Mouse (Mus musculus): ENCODE data around the gene Ankra2. TPM values are rescaled to one million over a fixed set of nuclear protein-coding genes. Genes with fewer than 3 reads are reported as not detected.

The Ankra2 gene
- polyA plus RNA-seq, 1 experiment from 2014 or later: 26.6 TPM

- DNase-seq (ENCODE audit: low spot score): no peak
- WGBS: 83% methylated on average over 5 of the region's 5 CpGs
Observed at GRCm38 (mm10) chr13:98279686-98280085, 16.8 kb downstream of the Ankra2 start, which contains the start of gene Gm21976. TSS of gene Gm21976 (plus strand) at chr13:98279887.

GRCm38 (mm10) chr13:98280990-98281650 lies 18.2 kb downstream of the Ankra2 start:
- Histone ChIP-seq H3K4me2 (ENCODE audit: low read depth, low read length) (no peak overlapping the region), H3K27ac (replicated peaks; ENCODE audit: low read depth, low read length) (no peak overlapping the region), H3K4me3 (ENCODE audit: low read depth, low read length) (no peak overlapping the region), H3K36me3 (ENCODE audit: control insufficient read depth, insufficient read depth, low read length) (no peaks in the 10 kb centered on the region), H3K4me1 (ENCODE audit: control insufficient read depth, insufficient read depth, low read length) (no peaks in the 10 kb centered on the region), H3K27me3 (replicated peaks; ENCODE audit: control insufficient read depth, insufficient read depth, low read length) (no peaks in the 10 kb centered on the region), H3K9ac (ENCODE audit: low read depth, low read length) (no peak overlapping the region), H3K9me3 (ENCODE audit: control insufficient read depth, low read length) (no peaks in the 10 kb centered on the region)
- WGBS: 71% methylated on average over 12 of the region's 12 CpGs
- DNase-seq (ENCODE audit: low spot score): no peak
- ATAC-seq (ENCODE audit: low read depth): no peak

More at GRCm38 (mm10) chr13:98279686-98280085, 16.8 kb downstream of the Ankra2 start, which contains the start of gene Gm21976:
- Histone ChIP-seq H3K9me3 (ENCODE audit: control insufficient read depth, low read length) (no peaks in the 10 kb centered on the region), H3K27ac (replicated peaks; ENCODE audit: low read depth, low read length) (no peak within 1 kb of the TSS), H3K4me1 (ENCODE audit: control insufficient read depth, insufficient read depth, low read length) (no peaks in the 10 kb centered on the region), H3K36me3 (ENCODE audit: control insufficient read depth, insufficient read depth, low read length) (peaks cover 7% of the 10 kb centered on the region), H3K4me2 (ENCODE audit: low read depth, low read length) (no peak within 1 kb of the TSS), H3K9ac (ENCODE audit: low read depth, low read length) (no peak within 1 kb of the TSS), H3K4me3 (ENCODE audit: low read depth, low read length) (no peak within 1 kb of the TSS), H3K27me3 (replicated peaks; ENCODE audit: control insufficient read depth, insufficient read depth, low read length) (no peaks in the 10 kb centered on the region)
- no peak for ATAC-seq (ENCODE audit: low read depth)

GRCm38 (mm10) chr13:98290719-98291118 lies 27.8 kb downstream of the Ankra2 start:
- no peak overlapping the region for H3K4me3 ChIP-seq (ENCODE audit: low read depth, low read length)

GRCm38 (mm10) chr13:98291712-98292111 lies 28.8 kb downstream of the Ankra2 start:
- Histone ChIP-seq H3K4me1 (ENCODE audit: control insufficient read depth, insufficient read depth, low read length) (no peaks in the 10 kb centered on the region), H3K9ac (ENCODE audit: low read depth, low read length) (no peak overlapping the region), H3K4me2 (ENCODE audit: low read depth, low read length) (no peak overlapping the region), H3K36me3 (ENCODE audit: control insufficient read depth, insufficient read depth, low read length) (no peaks in the 10 kb centered on the region), H3K4me3 (ENCODE audit: low read depth, low read length) (no peak overlapping the region), H3K27ac (replicated peaks; ENCODE audit: low read depth, low read length) (no peak overlapping the region), H3K27me3 (replicated peaks; ENCODE audit: control insufficient read depth, insufficient read depth, low read length) (no peaks in the 10 kb centered on the region), H3K9me3 (ENCODE audit: control insufficient read depth, low read length) (no peaks in the 10 kb centered on the region)
- DNase-seq (ENCODE audit: low spot score) (no peak), ATAC-seq (ENCODE audit: low read depth) (no peak)
- 74% methylated on average over 8 of the region's 8 CpGs for WGBS

More at GRCm38 (mm10) chr13:98290719-98291118, 27.8 kb downstream of the Ankra2 start:
- Histone ChIP-seq H3K36me3 (ENCODE audit: control insufficient read depth, insufficient read depth, low read length) (no peaks in the 10 kb centered on the region), H3K4me2 (ENCODE audit: low read depth, low read length) (no peak overlapping the region), H3K4me1 (ENCODE audit: control insufficient read depth, insufficient read depth, low read length) (no peaks in the 10 kb centered on the region), H3K27ac (replicated peaks; ENCODE audit: low read depth, low read length) (no peak overlapping the region), H3K9ac (ENCODE audit: low read depth, low read length) (no peak overlapping the region), H3K9me3 (ENCODE audit: control insufficient read depth, low read length) (no peaks in the 10 kb centered on the region), H3K27me3 (replicated peaks; ENCODE audit: control insufficient read depth, insufficient read depth, low read length) (no peaks in the 10 kb centered on the region)
- ATAC-seq (ENCODE audit: low read depth): no peak
- WGBS: 26% methylated on average over 2 of the region's 2 CpGs
- DNase-seq (ENCODE audit: low spot score): no peak

- peak; percentile 72 for DNase-seq (ENCODE audit: low spot score)
- Histone ChIP-seq H3K4me3 (ENCODE audit: low read depth, low read length) (no peak overlapping the region), H3K36me3 (ENCODE audit: control insufficient read depth, insufficient read depth, low read length) (no peaks in the 10 kb centered on the region), H3K9ac (ENCODE audit: low read depth, low read length) (no peak overlapping the region), H3K27ac (replicated peaks; ENCODE audit: low read depth, low read length) (no peak overlapping the region), H3K9me3 (ENCODE audit: control insufficient read depth, low read length) (no peaks in the 10 kb centered on the region), H3K27me3 (replicated peaks; ENCODE audit: control insufficient read depth, insufficient read depth, low read length) (no peaks in the 10 kb centered on the region), H3K4me1 (ENCODE audit: control insufficient read depth, insufficient read depth, low read length) (no peaks in the 10 kb centered on the region), H3K4me2 (ENCODE audit: low read depth, low read length) (no peak overlapping the region)
- ATAC-seq (ENCODE audit: low read depth): peak; percentile 68; the same call in 1 of the 2 replicates
- 42% methylated on average over 5 of the region's 5 CpGs for WGBS
Observed at GRCm38 (mm10) chr13:98296072-98296471, 33.2 kb downstream of the Ankra2 start.

- Histone ChIP-seq H3K27me3 (replicated peaks; ENCODE audit: control insufficient read depth, insufficient read depth, low read length) (no peaks in the 10 kb centered on the region), H3K4me2 (ENCODE audit: low read depth, low read length) (no peak overlapping the region), H3K27ac (replicated peaks; ENCODE audit: low read depth, low read length) (no peak overlapping the region), H3K9ac (ENCODE audit: low read depth, low read length) (no peak overlapping the region), H3K4me3 (ENCODE audit: low read depth, low read length) (no peak overlapping the region), H3K9me3 (ENCODE audit: control insufficient read depth, low read length) (no peaks in the 10 kb centered on the region), H3K4me1 (ENCODE audit: control insufficient read depth, insufficient read depth, low read length) (no peaks in the 10 kb centered on the region), H3K36me3 (ENCODE audit: control insufficient read depth, insufficient read depth, low read length) (no peaks in the 10 kb centered on the region)
- DNase-seq (ENCODE audit: low spot score): no peak
- WGBS: 96% methylated on average over 6 of the region's 6 CpGs
- no peak for ATAC-seq (ENCODE audit: low read depth)
Observed at GRCm38 (mm10) chr13:98297883-98298482, 35.1 kb downstream of the Ankra2 start.

- Histone ChIP-seq H3K4me1 (ENCODE audit: control insufficient read depth, insufficient read depth, low read length) (no peaks in the 10 kb centered on the region), H3K36me3 (ENCODE audit: control insufficient read depth, insufficient read depth, low read length) (no peaks in the 10 kb centered on the region), H3K4me2 (ENCODE audit: low read depth, low read length) (peak overlapping the region; percentile 40), H3K27me3 (replicated peaks; ENCODE audit: control insufficient read depth, insufficient read depth, low read length) (no peaks in the 10 kb centered on the region), H3K9me3 (ENCODE audit: control insufficient read depth, low read length) (no peaks in the 10 kb centered on the region), H3K27ac (replicated peaks; ENCODE audit: low read depth, low read length) (no peak overlapping the region), H3K4me3 (ENCODE audit: low read depth, low read length) (no peak overlapping the region), H3K9ac (ENCODE audit: low read depth, low read length) (peak overlapping the region; percentile 51; the same call in 1 of the 2 replicates)
- 51% methylated on average over 21 of the region's 21 CpGs for WGBS
- DNase-seq (ENCODE audit: low spot score) (peak; percentile 90), ATAC-seq (ENCODE audit: low read depth) (peak; percentile 82)
Observed at GRCm38 (mm10) chr13:98298833-98299758, 36.2 kb downstream of the Ankra2 start.

GRCm38 (mm10) chr13:98305257-98305656 lies 42.4 kb downstream of the Ankra2 start:
- no peak overlapping the region for H3K9ac ChIP-seq (ENCODE audit: low read depth, low read length)
- no peaks in the 10 kb centered on the region for H3K27me3 ChIP-seq (replicated peaks; ENCODE audit: control insufficient read depth, insufficient read depth, low read length)
- DNase-seq (ENCODE audit: low spot score): no peak
- WGBS: 90% methylated on average over 9 of the region's 9 CpGs
- no peak for ATAC-seq (ENCODE audit: low read depth)
- H3K4me2 ChIP-seq (ENCODE audit: low read depth, low read length): no peak overlapping the region
- no peak overlapping the region for H3K4me3 ChIP-seq (ENCODE audit: low read depth, low read length)
- no peak overlapping the region for H3K27ac ChIP-seq (replicated peaks; ENCODE audit: low read depth, low read length)
- H3K9me3 ChIP-seq (ENCODE audit: control insufficient read depth, low read length): no peaks in the 10 kb centered on the region
- H3K4me1 ChIP-seq (ENCODE audit: control insufficient read depth, insufficient read depth, low read length): no peaks in the 10 kb centered on the region
- peaks cover 20% of the 10 kb centered on the region for H3K36me3 ChIP-seq (ENCODE audit: control insufficient read depth, insufficient read depth, low read length)
